Mouse (Mus musculus) bone marrow, adult 2 months (tissue): ENCODE measurements around the gene Robo4.

Experiments
- CTCF ChIP-seq: fragments of 200-500 bp; IDR thresholded peaks from 2 replicates; pipeline ENCODE4 v1.5.1; 2011; ENCODE audit warnings: low read length, control low read depth; ENCODE audit not compliant: control insufficient read depth, insufficient read depth
- POLR2A ChIP-seq: fragments of 200-500 bp; IDR thresholded peaks from 2 replicates; pipeline ENCODE4 v1.6.1; 2011; ENCODE audit warnings: low read depth, mild to moderate bottlenecking, control low read depth, low read length, borderline replicate concordance; ENCODE audit not compliant: control insufficient read depth

- TF ChIP-seq POLR2A (no peak), CTCF (no peak)
Observed at GRCm38 (mm10) chr9:37365706-37366105, 36.0 kb upstream of the Robo4 start.
